Mouse (Mus musculus): ENCODE measurements around the gene Olfr60. TPM values are rescaled to one million over a fixed set of nuclear protein-coding genes. Genes with fewer than 3 reads are reported as not detected.

Gene Olfr60
- total and polyA plus RNA-seq, 2 experiments, result not detected

GRCm38 (mm10) chr7:140295746-140296145, 65.7 kb downstream of the Olfr60 start:
- Histone ChIP-seq H3K27ac (replicated peaks; ENCODE audit: insufficient read depth, low read depth, low read length) (no peak overlapping the region), H3K4me1 (ENCODE audit: control insufficient read depth, insufficient read depth, low read length) (no peaks in the 10 kb centered on the region), H3K9ac (ENCODE audit: low read depth, low read length) (no peak overlapping the region), H3K27me3 (ENCODE audit: control insufficient read depth, insufficient read depth, low read length) (peaks cover 4% of the 10 kb centered on the region; the same call in 1 of the 2 replicates), H3K79me2 (ENCODE audit: control insufficient read depth, insufficient read depth, low read length) (no peaks in the 10 kb centered on the region), H3K4me3 (ENCODE audit: insufficient read depth, low read depth, low read length) (no peak overlapping the region), H3K36me3 (ENCODE audit: control insufficient read depth, insufficient read depth, low read length) (no peaks in the 10 kb centered on the region)
- DNase-seq (ENCODE audit: extremely low read depth, low read depth, low spot score), result no peak
- WGBS, result 84% methylated on average over 9 of the region's 9 CpGs
- TF ChIP-seq CTCF (IDR thresholded peaks at IDR 0.05; ENCODE audit: low read depth, low read length) (no peak), POLR2A (IDR thresholded peaks at IDR 0.05; ENCODE audit: extremely low read depth, insufficient read depth, low read length) (no peak)

Other genes starting within 250 kb of the Olfr60 start
- gene Paox, start 245.9 kb downstream of the Olfr60 start, total RNA-seq (2014; rRNA removed), result 86.9 and 87.5 TPM in 2 replicates
- gene Paox, start 245.9 kb downstream of the Olfr60 start, polyA plus RNA-seq (2012; rRNA removed), result 59.1 and 67.7 TPM in 2 replicates
- 411 and 412 TPM in 2 replicates for gene Echs1, start 245.2 kb downstream of the Olfr60 start, total RNA-seq (2014; rRNA removed)
- gene Echs1, start 245.2 kb downstream of the Olfr60 start, polyA plus RNA-seq (2012; rRNA removed), result 271 and 349 TPM in 2 replicates
- gene Mtg1, start 224.1 kb downstream of the Olfr60 start, total RNA-seq (2014; rRNA removed), result 17.4 and 19.3 TPM in 2 replicates
- gene Mtg1, start 224.1 kb downstream of the Olfr60 start, polyA plus RNA-seq (2012; rRNA removed), result 24.7 and 29.7 TPM in 2 replicates
- gene Sprn, start 206.8 kb downstream of the Olfr60 start, total RNA-seq (2014; rRNA removed), result 1.4 and 1.5 TPM in 2 replicates
- gene Sprn, start 206.8 kb downstream of the Olfr60 start, polyA plus RNA-seq (2012; rRNA removed), result 1.3 and 1.7 TPM in 2 replicates
- gene Olfr522, start 196.9 kb downstream of the Olfr60 start, total RNA-seq (2014; rRNA removed), result not detected in 2 replicates
- not detected in 2 replicates for gene Olfr522, start 196.9 kb downstream of the Olfr60 start, polyA plus RNA-seq (2012; rRNA removed)
- not detected in 2 replicates for gene Olfr523, start 188.5 kb downstream of the Olfr60 start, total RNA-seq (2014; rRNA removed)
- not detected in 2 replicates for gene Olfr523, start 188.5 kb downstream of the Olfr60 start, polyA plus RNA-seq (2012; rRNA removed)
- gene Olfr524, start 155.7 kb downstream of the Olfr60 start, total RNA-seq (2014; rRNA removed), result not detected in 2 replicates
- not detected in 2 replicates for gene Olfr524, start 155.7 kb downstream of the Olfr60 start, polyA plus RNA-seq (2012; rRNA removed)
- not detected in 2 replicates for gene Cd163l1, start 143.4 kb downstream of the Olfr60 start, total RNA-seq (2014; rRNA removed)
- 0.02 TPM in 1 of 2 replicates, not detected in the other for gene Cd163l1, start 143.4 kb downstream of the Olfr60 start, polyA plus RNA-seq (2012; rRNA removed)
- gene 5830411N06Rik, start 114.4 kb downstream of the Olfr60 start, total RNA-seq (2014; rRNA removed), result not detected in 2 replicates
- gene 5830411N06Rik, start 114.4 kb downstream of the Olfr60 start, polyA plus RNA-seq (2012; rRNA removed), result not detected in 2 replicates
- not detected in 2 replicates for gene Olfr525, start 40.8 kb downstream of the Olfr60 start, total RNA-seq (2014; rRNA removed)
- gene Olfr525, start 40.8 kb downstream of the Olfr60 start, polyA plus RNA-seq (2012; rRNA removed), result not detected in 2 replicates
- gene Olfr527, start 27.7 kb downstream of the Olfr60 start, total RNA-seq (2014; rRNA removed), result not detected in 2 replicates
- not detected in 2 replicates for gene Olfr527, start 27.7 kb downstream of the Olfr60 start, polyA plus RNA-seq (2012; rRNA removed)
- not detected in 2 replicates for gene Olfr530, start 14.7 kb upstream of the Olfr60 start, total RNA-seq (2014; rRNA removed)
- not detected in 2 replicates for gene Olfr530, start 14.7 kb upstream of the Olfr60 start, polyA plus RNA-seq (2012; rRNA removed)
- gene Olfr531, start 41.2 kb upstream of the Olfr60 start, total RNA-seq (2014; rRNA removed), result not detected in 2 replicates
- not detected in 2 replicates for gene Olfr531, start 41.2 kb upstream of the Olfr60 start, polyA plus RNA-seq (2012; rRNA removed)
- not detected in 2 replicates for gene Olfr532, start 60.0 kb upstream of the Olfr60 start, total RNA-seq (2014; rRNA removed)
- not detected in 2 replicates for gene Olfr532, start 60.0 kb upstream of the Olfr60 start, polyA plus RNA-seq (2012; rRNA removed)
- not detected in 2 replicates for gene Olfr533, start 101.7 kb upstream of the Olfr60 start, total RNA-seq (2014; rRNA removed)
- not detected in 2 replicates for gene Olfr533, start 101.7 kb upstream of the Olfr60 start, polyA plus RNA-seq (2012; rRNA removed)
- gene Olfr535, start 122.5 kb upstream of the Olfr60 start, total RNA-seq (2014; rRNA removed), result not detected in 2 replicates
- gene Olfr535, start 122.5 kb upstream of the Olfr60 start, polyA plus RNA-seq (2012; rRNA removed), result not detected in 2 replicates
- gene Olfr536, start 145.7 kb upstream of the Olfr60 start, total RNA-seq (2014; rRNA removed), result not detected in 2 replicates
- not detected in 2 replicates for gene Olfr536, start 145.7 kb upstream of the Olfr60 start, polyA plus RNA-seq (2012; rRNA removed)
- not detected in 2 replicates for gene Olfr538, start 206.2 kb upstream of the Olfr60 start, total RNA-seq (2014; rRNA removed)
- gene Olfr538, start 206.2 kb upstream of the Olfr60 start, polyA plus RNA-seq (2012; rRNA removed), result not detected in 2 replicates
- under 0.01 TPM in 1 of 2 replicates, not detected in the other for gene Olfr46, start 239.6 kb upstream of the Olfr60 start, total RNA-seq (2014; rRNA removed)
- not detected in 2 replicates for gene Olfr46, start 239.6 kb upstream of the Olfr60 start, polyA plus RNA-seq (2012; rRNA removed)